Mouse (Mus musculus): ENCODE measurements around the gene Vars2.
A peak's percentile ranks its signal among the peaks of the same experiment; 100 is the strongest.

Vars2 gene

DNA sequence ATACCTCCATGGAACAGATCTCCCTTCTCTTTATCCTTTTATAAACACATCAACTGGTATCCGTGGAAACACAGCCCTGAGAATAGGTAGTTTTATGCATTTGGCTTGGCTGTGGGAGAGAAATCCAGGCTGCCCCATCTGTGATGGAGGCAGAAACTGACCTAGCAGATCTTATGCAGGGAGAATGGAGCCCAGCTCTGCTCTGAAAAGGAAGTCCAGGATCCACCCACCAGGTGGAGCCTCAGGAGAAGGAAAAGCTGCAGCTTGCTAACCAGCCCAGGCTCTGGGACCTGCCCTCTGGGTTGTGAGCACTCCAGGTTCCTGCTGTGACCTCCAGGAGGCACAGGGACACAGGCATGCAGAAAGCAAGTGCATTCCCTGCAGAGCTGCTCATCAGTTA is 33.4 kb downstream of the Vars2 start:
- DNase-seq (ENCODE audit: low spot score): peak; percentile 57

DNA sequence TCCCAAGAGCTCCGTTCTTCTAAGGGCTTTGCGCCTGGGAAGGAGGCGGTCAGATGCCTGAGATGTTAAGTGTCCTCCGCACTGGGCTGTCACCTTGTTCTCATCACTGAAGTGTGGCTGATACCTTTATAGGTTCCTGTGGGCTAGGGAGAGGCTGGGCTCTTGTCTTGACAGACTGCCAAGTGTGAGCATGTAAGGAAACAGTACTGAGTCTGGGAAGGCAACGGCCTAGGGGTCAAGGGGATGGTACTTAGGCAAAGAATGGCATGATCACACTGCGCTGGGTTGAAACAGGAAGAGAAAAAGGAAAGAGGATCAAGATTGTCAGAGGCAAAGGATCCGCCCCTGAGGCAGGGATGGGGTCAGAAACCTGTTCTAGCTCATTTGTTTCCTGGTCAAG is 40.9 kb downstream of the Vars2 start, which contains the start of gene Gm9573:
Gene Gm9573 (minus strand): TSS at position 101 of the 400 bp plus-strand sequence.
- no peak for DNase-seq (ENCODE audit: low spot score)

DNA sequence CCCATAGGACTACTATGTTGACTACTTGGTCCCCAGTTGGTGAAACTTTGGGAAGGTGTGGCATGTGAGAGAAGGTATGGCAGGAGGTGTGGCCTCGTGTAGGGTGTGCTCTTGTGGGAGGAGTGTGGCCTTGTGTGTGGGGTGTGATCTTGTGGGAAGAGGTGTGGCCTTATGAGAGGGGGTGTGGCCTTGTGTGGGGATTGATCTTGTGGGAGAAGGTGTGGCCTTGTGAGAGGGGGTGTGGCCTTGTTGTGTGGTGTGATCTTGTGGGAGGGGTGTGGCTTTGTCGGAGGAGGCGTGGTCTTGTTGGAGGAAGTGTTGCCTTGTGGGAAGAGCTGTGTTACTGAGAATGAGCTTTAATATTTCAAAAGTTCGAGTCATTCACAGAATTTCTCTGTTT is 50.3 kb downstream of the Vars2 start:
- no peak for DNase-seq (ENCODE audit: low spot score)
